Mouse (Mus musculus): Measurements from ENCODE around the gene Cdk5.

- TF ChIP-seq CTCF (IDR thresholded peaks at IDR 0.05; ENCODE audit: low read depth) (no peak; the same call in 1 of the 2 replicates), EP300 (IDR thresholded peaks at IDR 0.05; ENCODE audit: low read depth) (no peak)
These were observed 29.4 kb upstream of the Cdk5 start for GRCm38 (mm10) chr5:24452691-24453233.

Measured in liver, postnatal 0 days (tissue).